Mouse (Mus musculus) lung, postnatal 25 days (tissue): ENCODE results near the gene Igsf3.
A peak's percentile ranks its signal among the peaks of the same experiment; 100 is the strongest.

Experiments
- DNase-seq: peaks from one replicate; pipeline ENCODE4 v3.0.0; 2022; ENCODE audit warnings: low spot score

Gene Igsf3

DNA sequence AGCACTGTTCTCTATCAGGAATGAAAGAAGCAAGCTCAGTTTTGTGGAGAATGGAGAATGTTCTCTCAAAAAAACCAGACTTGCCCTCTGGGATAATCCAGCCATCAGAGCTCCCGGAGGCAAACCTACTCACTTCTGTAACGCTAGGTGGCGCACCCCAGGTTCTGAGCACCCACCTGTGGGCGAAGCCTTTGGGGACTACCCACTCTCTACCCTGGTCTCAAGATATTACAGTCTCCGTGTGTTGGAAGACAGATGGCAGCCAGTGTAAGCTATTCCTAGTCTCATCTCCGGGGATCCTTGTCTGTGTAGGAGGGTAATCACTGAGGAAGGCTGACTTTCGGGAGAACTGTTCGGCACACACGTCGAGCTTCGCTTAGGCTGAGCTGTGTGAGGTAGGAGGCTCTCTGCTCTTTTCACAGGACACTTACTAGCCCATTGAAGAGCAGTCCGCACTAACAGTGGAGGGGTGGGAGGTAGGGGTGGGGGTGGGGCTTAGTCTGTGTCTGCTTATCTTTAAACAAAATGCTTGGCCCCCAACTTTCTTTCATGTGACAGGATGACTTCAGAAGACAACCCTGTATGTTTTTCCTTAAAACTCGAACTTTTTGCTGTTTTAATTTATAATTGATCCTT, 4.4 kb upstream of the Igsf3 start:
- DNase-seq = peak; percentile 59

DNA sequence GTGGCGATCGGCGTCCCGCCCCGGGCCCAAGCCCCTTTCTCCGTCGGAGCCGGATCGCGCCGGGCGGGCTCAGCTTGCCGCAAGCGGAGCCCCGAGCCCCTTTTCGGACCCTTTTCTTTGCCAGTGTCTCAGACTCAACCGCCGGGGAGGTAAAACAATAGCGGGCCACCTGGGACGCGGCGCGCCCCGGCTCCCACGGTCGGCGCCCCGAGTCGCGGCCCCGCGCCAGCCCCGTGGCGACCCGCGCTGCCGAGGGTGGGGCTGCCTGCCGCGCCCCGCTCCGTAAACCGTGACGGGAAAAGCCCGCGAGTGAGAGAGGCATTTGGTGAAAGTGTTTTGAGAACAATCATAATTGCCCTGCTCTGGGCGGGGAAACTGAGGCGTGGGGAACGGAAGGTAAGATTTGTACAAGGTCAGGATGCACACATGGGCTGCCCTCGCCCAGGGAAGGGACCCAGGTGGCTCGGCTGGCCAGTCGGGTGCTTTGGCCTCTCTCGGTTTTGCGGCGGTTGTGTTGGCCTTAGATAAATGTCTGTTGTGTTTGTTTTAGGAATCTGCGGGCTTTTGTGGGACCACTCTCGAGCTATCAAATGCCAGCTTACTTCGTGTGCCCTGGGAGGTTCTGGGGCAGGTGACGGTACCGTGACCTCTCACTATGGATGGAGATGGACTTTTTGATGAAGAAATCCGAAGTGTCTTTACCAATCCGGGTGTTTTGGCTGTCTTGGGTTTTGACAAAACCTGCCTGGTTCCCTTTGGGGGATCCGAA, 557 bp downstream of the Igsf3 start:
- DNase-seq = no peak

DNA sequence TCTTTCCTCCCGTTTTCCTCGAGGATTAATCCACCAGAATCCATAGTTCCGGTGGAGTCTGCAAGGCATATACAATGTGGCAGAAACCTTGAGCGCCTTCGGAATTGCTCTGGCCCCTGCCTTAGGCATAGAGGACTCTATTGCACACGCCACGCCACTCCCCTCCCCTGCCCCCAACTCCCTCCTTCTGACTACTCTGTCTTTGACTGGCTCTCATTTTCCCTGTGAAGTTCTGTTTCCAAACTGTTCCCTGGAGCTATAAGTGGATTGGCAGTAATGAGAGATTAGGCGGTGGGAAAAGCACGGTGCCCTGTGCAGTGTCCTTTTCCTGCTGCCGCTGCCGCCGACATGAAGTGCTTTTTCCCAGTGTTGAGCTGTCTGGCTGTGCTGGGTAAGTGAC, 1.2 kb downstream of the Igsf3 start:
- DNase-seq = peak; percentile 14

DNA sequence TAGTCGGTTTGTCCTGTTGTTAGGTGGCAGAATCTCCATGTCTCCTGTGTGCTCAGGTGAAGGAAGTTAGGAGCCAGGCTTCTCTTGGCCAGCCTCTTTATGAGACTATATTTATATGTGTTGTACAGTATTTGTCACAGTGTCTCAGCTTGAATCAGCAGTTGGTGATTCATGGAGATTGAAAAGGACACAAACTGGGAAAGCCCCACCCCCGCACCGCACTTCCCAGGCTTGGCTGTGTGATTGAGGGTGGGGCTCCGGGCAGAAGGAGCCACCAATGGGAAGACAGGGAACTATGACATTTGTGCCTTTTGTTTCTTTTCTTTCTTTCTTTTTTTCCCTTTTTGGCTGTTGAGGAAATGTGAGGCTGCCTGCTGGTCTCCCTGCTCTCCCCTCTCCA, 2.9 kb downstream of the Igsf3 start:
- DNase-seq = peak; percentile 23

DNA sequence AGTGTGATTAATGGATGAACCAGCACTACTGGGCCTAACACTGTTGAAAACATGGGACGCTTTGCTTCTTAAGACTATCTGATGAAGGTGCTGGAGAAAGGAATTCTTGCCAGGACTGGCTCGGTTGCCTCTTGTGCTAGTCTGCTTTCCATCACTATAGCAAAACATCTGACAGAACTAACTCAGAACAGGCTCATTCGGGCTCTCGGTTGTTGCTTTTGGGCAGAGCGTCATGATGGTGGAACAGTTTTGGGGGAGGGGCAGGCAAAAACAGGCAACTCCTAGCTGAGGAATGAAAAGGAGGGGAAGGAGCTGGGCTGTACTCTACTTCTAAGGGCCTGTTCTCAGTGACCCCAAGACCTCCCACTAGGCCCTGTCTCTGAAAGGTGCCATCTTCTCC, 4.8 kb downstream of the Igsf3 start:
- no peak for DNase-seq

DNA sequence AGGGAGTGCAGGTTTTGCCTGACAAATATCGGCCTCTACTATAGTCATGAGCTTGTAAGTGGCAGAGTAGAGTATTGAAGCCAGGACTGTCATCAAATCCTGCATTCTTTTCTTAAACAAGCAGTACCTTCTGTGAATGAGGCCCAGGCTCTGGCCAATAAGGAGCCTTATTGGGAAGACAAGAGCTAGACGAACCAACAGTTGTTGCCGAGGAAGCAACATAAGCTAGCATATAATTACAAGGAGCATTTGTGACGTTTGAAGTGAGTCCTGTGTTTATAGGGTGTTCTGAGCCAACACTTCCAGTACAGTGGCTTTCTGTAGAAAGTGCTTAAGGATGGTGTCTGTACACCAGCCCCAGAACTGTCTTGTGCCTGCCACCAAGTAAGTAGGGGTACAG, 5.9 kb downstream of the Igsf3 start:
- no peak for DNase-seq

DNA sequence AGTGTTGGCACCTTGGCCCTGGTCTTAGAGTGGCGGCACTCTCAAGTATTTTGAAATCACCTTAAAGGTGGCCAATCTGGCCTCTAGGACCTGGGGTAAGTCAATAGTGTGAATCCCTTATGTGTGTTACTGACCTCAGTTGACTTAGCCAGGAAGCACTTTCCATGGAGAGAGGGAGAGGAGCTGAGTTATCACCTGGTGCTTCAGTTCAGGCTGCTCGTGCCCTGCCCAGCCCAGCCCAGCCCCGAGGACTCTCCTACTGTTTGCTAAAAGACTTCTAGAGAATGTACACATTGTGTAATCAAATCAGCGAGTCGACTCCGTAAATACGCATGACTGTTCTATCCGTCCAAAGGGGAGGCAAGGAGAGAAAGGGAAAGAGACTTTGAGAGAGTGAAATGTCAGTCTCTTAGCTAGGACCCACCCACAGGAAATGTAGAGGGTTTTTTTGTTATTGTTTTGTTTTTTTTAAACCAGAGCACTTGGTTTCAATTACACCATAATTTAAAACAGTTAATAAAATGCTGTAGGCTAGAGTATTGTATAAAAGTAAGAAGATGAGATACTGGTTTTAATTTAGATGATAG, 9.6 kb downstream of the Igsf3 start:
- peak; percentile 79 for DNase-seq

DNA sequence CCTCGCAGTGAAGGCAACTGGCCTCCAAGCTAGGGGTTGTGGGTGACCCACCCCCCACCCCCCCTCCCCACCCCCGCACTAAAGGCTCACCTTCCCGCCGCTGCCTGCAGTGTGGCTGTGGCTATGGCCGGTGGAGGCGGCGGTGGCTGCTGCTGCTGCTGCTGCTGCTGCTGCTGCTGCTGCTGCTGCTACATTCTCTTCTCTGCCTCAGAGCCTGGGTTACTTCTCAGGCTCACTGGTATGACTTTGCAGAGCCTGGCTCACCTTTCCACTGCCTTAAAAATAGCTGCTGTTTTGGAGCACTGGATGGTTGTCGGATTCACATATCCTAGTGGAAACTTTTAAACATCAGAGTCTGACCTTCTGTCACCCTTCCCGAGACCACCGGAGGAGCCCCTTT, 11.0 kb downstream of the Igsf3 start:
- DNase-seq = no peak

DNA sequence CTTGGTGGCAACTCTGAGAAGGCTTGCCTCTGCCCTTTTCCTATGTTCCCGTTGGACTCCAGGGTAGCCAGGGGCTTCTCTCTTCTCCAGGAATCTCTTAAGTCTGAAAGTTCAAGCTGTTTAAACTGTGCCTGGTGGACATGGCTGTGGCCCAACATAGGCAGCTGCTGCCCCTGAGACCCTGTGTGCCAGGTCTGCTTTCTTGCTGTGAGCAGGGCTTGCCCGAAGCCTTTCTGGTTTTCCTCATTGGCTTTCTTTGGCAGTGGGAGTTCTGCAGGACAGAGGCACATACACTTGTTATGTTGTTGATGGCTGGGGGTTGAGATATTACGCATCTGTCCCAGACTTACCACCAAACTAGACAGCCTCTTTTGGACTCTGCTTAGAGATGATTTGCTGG, 12.7 kb downstream of the Igsf3 start:
- no peak for DNase-seq

DNA sequence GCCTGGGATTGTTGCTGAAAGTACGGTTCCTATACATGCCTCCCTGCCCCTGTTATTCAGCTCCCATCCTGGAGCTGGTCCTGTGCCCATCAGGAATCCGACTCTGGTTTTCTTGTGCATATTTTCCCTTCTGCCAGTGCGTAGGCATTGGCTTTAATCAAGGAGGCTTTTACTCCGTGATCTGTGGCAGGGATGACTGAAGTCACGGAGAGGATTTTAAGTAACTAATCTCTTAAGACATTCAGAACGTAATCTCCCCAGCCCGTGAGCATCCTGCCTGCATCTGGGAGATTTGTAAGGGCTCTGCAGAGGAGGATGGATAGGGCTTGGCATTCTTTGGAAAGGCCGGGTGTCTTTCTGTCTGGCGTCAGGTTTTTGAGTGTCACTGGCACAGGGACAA, 13.6 kb downstream of the Igsf3 start:
- no peak for DNase-seq

DNA sequence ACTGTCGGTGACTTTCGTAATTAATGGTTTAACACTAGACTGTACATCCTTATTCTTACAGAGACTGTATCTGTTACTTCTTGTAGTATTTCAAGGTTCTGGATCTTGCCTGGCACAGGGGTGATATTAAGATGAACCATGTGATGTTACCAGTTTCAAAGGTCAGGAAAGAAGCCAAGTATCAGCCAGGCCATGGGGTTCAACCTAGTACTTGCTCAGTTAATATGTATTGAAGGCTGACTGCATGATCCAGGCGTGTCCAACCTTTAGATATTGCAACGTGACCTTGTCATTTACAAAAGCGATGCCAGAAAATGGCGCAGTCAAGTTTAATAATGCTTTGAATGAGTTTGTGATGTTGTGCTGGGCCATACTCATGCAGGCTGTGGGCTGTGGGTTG, 15.1 kb downstream of the Igsf3 start:
- no peak for DNase-seq

DNA sequence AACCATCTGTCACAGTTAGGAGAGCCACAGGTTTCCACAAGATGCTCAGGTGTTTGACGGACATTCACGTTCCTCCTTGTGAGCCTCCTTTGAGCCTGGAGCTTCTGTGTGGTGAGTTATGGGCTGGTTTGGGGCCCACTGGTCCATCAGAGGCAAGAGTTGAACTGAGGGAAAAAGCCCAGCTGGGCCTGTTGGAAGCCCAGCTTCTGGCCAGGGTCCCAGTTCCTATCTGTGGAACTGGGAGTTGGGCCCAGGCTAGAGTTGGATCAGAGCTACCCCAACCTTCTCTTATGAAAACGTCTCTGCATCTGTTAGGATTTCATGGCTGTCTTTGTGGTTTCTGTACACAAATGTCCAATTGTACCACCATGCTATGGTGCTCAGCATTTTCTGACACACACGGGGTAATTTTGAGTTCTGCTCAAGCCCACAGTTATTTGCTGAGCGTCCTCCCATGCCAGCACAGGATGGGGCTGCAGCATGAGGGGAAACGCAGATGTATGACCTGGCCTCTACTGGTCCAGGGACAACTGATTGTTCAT, 16.3 kb downstream of the Igsf3 start:
- no peak for DNase-seq

DNA sequence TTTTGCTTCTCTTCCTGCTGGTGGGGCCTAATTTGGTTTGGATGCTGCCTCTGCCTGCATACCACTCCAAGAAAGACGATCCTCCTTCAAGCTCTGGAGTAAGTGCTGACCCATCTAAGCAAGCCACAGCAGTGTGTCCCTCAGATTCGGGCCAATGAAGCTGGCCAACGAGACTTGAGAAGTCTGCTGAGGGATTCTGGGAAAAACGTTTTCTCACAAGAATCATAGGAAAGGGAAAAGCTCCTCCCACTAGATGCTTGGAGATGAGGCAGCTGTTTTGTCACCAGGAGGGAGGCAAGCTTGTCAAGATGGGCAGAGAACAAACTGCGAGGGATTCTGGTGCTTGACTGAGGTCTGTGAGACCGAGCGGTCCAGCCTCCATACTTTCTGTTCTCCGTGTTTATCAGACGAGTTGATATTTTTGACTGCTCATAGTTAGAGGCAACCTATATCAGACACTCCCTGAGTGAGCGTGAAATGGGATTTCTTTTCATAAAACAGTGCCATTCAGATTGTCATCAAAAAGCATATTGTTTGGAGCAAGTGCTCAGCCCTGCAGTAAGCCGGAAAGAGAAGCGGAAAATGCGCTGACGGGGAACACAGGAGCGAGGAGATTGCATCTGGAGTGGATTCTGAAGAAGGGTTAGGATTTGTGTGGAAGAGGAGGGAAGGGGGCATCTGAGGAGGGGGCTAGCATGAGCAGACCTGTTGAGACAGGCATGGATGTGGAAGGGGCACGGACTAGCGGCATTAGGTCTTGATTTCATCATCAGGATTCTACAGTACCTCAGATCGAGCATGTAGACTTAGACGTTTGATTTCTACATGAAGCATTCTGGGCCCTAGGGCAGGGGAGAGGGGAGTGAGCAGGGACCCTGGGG, 17.0 kb downstream of the Igsf3 start:
- DNase-seq = peak; percentile 29

DNA sequence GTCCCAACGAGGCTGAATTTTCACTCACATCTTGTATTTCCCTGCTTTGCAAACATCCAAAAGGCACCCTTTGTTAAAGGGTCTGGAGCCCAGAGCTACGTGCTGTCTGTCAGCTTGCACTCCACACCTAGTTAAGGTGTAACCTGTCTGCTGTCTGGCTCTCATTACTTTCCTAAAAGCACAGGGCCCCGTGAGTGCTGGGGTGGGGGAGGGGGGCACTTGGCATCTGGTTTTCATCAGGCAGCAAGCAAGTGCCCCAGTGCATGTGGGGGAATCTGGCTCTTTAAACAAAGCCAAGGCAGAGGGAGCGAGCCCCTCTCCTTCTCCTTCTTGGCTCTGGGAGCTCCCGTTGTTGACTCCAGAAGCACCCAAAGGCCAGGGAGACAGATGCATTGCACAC, 18.5 kb downstream of the Igsf3 start:
- no peak for DNase-seq

DNA sequence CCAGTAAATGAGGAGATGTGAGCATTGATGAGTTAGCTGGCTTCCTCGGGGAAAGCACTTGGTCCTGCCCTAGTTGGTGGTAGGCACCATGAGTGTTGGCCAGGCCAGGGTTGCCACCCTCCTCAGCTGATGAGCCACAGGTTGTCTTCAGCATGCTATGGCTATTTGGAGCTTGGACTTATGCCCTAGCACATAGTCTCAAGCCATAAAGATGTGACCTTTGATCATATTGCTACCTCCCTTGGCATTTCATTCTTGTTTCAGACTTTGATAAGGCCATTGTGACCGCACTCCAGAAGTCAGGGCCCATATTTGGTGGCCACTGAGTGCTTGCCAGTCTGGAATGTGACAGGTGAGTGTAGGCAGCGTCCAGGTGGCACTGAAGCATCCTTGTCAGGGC, 19.2 kb downstream of the Igsf3 start:
- DNase-seq = no peak

DNA sequence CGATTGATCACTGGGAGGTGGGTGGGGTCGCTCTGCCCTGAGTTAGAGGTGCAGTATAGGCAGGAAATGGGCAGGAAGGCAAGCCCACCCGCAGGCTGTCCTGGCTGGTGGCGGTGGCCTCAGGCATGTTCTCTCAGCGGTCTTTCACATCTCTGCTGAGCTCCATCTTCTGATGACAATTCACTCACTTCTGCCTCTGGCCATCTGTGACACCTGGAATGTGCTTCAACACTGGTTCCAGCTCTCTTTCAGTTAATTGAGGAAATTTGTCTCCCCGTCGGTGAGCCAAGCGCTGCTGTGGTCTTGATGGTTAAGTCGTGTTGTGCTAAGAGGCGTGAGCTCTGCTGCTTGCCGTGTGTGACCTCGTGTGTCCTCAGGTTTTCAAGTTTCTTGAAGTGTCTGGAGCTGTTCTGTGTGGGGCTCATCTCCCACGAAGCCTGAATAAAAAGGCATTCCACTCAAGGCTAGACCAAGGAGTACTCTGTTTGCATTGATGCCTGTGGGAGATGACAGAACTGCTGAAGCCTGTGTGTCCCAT, 19.9 kb downstream of the Igsf3 start:
- DNase-seq = no peak

DNA sequence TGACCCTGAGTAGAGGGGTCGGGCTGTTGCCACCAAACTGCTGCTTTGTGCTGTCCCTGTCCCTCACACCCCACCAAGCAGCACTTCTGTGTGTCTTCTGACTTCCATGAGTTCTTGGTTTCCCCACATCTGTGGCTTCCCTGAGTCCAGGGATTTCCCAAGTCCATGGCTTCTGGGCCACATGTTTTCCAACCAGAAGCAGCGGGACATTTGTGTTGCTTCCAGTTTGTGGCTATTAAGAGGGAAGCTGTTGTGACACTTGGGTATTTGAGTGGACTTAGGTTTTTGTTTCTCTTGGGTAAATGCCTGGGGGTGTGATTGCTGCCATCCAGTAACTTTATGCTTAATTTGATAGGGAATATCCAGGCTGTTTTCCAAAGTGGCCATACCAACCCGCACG, 20.5 kb downstream of the Igsf3 start:
- no peak for DNase-seq

DNA sequence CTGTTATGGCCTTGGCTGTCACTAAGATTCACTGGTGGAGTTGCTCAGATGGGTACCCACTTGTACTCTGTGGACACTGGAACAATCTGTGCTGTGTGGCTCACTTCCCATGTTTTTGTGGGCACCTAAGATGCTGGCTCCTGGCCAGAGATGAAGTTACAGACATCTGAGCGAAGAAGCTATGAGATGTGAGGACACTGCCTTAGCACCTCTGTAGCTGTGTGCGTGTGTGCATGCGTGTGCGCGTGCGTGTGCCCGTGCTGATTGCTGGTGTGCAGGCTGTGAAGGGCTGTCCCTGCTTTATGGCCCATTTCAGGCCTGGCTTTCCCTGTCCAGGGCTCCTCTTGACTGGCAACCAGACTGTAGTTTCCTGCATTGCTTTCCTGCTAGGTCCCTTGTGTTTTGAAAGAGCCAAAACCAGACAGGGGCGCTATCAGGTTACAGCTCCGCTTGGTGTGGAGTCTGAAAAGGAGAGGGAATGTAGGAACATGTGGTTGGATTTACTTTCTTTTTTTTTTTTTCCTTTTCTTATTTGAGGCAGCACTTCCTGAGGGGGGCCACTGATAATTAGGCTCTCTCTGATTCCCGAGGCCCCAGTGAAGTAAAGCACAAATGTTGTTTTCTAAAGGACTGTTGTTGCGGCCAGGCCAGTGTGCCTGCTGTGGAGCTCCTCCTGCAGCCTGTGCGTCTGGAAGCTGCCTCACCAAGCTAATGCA, 21.3 kb downstream of the Igsf3 start:
- DNase-seq = peak; percentile 34

DNA sequence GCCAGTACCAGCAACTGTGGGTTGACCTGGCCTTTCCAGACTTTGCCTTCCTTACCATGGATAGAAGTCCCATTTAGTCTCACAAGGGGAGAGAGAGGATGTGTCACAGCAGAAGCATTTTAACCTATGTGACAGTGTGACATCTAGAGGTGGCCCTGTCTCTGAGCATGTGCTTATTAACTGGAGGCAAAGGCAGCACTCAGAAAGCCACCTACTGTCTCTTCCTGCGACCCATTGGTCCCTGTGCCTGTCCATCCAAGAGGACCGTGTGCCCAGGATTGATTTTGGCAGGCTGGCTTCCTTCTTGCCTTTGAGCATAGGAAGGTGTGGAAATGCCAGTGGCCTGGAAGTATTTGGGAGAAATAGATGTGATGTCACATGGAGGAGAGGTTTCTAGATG, 22.0 kb downstream of the Igsf3 start:
- DNase-seq = no peak

DNA sequence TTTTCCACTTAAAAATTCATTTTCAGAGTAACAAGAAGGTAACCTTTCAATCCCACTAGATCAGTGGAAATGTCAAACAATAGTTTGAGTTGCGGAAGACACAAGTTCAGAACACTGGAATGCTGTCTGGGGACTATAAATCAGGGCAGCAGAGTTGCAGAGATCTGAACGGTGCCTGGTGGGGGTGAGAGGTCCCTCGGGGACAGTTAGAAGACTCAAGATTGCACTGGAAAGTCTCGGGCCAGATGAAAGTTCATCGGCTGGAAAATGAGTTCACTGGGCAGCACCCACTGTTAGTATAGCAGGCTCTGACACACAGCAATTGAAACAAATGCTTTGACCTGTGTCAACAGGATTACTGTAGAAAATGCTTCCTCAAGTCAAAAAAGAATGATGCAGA, 24.6 kb downstream of the Igsf3 start:
- DNase-seq = no peak

DNA sequence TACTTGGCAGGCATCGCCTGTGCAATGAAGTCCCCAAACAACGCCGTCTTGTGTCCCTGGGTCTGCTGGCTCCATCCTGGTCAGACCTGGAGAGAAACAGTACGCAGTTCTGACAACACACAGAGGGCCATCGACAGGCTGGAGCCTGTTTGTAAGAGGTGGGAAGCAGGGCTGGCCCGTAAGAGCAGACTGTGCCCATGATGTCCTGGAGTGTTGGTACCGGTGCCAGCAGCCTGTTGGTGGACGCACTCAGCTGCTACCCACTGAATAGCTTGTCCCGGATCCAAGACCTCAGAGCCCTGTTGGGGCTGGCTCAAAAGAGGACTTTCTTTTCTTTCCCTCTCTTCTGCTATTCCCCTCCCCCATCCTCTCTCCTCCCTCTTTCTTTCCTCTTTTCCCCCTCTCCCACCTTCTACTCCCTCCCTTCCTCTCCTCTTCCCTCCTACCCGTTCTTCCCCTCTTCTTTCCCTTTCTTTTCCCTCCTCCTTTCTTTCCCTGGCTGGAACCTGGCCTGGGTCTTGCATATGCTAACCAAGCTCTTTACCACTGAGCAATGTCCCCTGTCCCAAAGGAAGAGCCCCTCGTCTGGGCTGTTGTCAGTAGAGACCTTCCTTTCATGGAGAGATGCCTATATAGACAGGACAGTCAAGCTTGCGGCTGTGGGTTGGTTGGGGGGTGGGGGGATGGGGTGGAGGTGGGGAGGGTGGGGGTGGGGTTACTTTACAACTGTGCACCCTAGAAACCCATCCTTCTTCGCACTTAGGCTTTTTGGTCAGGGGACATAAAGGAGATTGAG, 27.9 kb downstream of the Igsf3 start:
- peak; percentile 53 for DNase-seq
